Mouse (Mus musculus): Measurements from ENCODE around the gene Terb2. TPM values are rescaled to one million over a fixed set of nuclear protein-coding genes. Genes with fewer than 3 reads are reported as not detected.

The Terb2 gene
- polyA plus RNA-seq, 1 experiment = not detected

DNA sequence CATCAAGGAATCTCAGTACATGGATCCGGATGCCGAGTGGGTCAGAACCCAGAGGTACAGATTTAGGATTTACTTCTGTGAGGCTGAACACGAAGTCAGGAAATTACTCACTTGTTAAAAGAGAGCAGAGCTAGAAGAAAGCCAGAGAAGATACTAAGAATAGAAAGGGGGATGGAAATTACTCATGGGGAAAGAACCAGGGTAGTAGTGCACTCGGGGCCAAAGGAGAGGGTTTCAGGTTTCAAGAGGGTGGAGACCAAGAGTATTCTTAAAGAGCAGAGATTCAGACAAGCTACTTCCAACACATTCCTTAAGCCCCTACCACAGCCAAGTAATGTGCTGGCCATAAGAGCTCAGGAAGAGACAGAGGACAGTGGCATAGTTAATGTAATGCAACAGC is 24.5 kb upstream of the Terb2 start:
- DNase-seq = no peak
- no peaks in the 10 kb centered on the region for H3K36me3 ChIP-seq (ENCODE audit: control insufficient read depth, insufficient read depth, low read length)
- H3K27ac ChIP-seq (ENCODE audit: insufficient read depth, low read depth, low read length) = no peak overlapping the region
- H3K27me3 ChIP-seq (replicated peaks; ENCODE audit: control insufficient read depth, insufficient read depth, low read length) = no peaks in the 10 kb centered on the region
- WGBS = 16% methylated on average over 4 of the region's 4 CpGs
- TF ChIP-seq POLR2A (IDR thresholded peaks at IDR 0.05; ENCODE audit: low read depth, low read length) (no peak), CTCF (conservative IDR thresholded peaks at IDR 0.05; ENCODE audit: insufficient read depth, insufficient read length, low read depth, low read length) (no peak)
- no peak overlapping the region for H3K4me3 ChIP-seq (ENCODE audit: insufficient read depth, low read depth, low read length)
- H3K4me1 ChIP-seq (ENCODE audit: control insufficient read depth, insufficient read depth, low read length) = no peaks in the 10 kb centered on the region

DNA sequence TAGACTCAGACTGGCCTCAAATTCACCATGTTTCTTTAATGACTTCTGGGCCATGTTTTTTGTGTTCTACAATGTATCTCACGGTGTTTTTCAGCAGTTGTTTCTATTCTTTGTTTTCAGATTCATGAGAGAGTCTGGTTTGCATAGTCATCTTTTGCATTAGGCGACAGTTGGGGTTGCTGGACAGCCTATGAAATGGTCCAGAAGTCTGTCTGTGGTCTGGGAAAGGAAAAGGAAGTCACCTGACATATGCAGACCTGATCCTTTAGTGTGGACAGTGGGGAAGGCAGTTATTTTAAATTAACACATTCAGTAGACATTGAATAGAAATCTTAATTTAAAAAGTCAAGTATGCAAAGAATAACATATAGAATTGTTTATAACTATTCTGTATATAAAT is 23.5 kb upstream of the Terb2 start:
- TF ChIP-seq POLR2A (IDR thresholded peaks at IDR 0.05; ENCODE audit: low read depth, low read length) (no peak), CTCF (conservative IDR thresholded peaks at IDR 0.05; ENCODE audit: insufficient read depth, insufficient read length, low read depth, low read length) (no peak)
- DNase-seq = no peak
- Histone ChIP-seq H3K36me3 (ENCODE audit: control insufficient read depth, insufficient read depth, low read length) (no peaks in the 10 kb centered on the region), H3K27ac (ENCODE audit: insufficient read depth, low read depth, low read length) (no peak overlapping the region), H3K4me1 (ENCODE audit: control insufficient read depth, insufficient read depth, low read length) (no peaks in the 10 kb centered on the region), H3K27me3 (replicated peaks; ENCODE audit: control insufficient read depth, insufficient read depth, low read length) (no peaks in the 10 kb centered on the region), H3K4me3 (ENCODE audit: insufficient read depth, low read depth, low read length) (no peak overlapping the region)
- 89% methylated on average over 2 of the region's 2 CpGs for WGBS

DNA sequence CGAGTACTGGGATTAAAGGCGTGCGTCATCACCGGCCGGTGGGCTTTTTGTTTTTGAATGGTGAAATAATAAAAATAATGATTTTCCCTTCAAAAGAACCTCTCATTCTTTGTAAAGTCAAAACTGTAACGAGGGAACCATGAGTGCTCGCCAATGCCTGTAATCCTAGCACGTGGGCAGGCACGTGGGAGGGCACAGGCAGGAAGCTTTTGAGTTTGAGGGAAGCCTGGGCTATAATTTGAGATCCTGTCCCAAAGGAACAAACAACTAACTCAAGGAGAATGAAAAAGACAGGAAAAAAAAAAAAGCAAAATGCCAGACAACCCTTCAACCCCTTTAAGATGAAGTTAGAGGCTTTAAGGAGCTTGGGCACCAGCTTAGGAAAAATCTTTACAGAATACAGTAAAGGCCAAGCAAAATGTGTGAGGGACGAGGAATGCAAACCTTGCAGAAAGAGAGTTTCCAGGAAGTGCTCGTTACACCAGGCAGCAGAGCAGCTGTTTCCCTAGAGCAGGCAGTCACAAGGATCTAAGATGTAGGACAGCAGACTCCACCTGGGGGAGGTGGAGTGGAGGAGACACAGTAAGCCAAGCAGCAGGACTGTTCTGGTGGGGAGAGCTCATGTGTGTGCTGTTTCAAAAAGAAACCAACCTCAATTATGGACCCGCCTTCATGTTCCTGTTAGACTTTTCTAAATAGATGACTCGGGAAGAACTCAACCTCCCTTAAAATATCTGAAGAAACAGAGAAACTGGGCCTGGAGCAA is 22.5 kb upstream of the Terb2 start:
- WGBS = 62% methylated on average over 13 of the region's 13 CpGs
- Histone ChIP-seq H3K27me3 (replicated peaks; ENCODE audit: control insufficient read depth, insufficient read depth, low read length) (no peaks in the 10 kb centered on the region), H3K4me3 (ENCODE audit: insufficient read depth, low read depth, low read length) (no peak overlapping the region), H3K27ac (ENCODE audit: insufficient read depth, low read depth, low read length) (no peak overlapping the region), H3K4me1 (ENCODE audit: control insufficient read depth, insufficient read depth, low read length) (no peaks in the 10 kb centered on the region), H3K36me3 (ENCODE audit: control insufficient read depth, insufficient read depth, low read length) (no peaks in the 10 kb centered on the region)
- DNase-seq = no peak
- TF ChIP-seq POLR2A (IDR thresholded peaks at IDR 0.05; ENCODE audit: low read depth, low read length) (no peak), CTCF (conservative IDR thresholded peaks at IDR 0.05; ENCODE audit: insufficient read depth, insufficient read length, low read depth, low read length) (no peak)

DNA sequence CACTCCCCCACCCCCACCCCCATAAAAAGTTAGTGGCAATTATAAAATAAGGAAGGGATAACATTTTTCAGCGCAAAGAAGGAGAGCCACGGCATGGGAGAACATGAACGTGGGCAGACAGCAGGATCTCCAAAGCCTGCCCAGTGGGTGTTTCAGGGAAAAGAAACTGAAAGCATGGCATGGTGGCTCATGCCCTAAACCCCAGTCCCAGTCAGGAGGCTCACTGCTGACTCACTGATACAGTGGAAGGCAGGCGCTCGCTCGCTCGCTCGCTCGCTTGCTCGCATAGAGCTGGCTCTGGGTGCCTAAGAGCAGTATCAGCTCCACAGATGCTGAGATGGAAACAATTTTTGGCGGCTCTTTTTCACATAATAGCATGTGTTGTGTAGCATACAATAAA is 21.8 kb upstream of the Terb2 start:
- Histone ChIP-seq H3K27me3 (replicated peaks; ENCODE audit: control insufficient read depth, insufficient read depth, low read length) (no peaks in the 10 kb centered on the region), H3K4me1 (ENCODE audit: control insufficient read depth, insufficient read depth, low read length) (no peaks in the 10 kb centered on the region), H3K36me3 (ENCODE audit: control insufficient read depth, insufficient read depth, low read length) (no peaks in the 10 kb centered on the region), H3K4me3 (ENCODE audit: insufficient read depth, low read depth, low read length) (no peak overlapping the region), H3K27ac (ENCODE audit: insufficient read depth, low read depth, low read length) (no peak overlapping the region)
- 84% methylated on average over 11 of the region's 11 CpGs for WGBS
- TF ChIP-seq POLR2A (IDR thresholded peaks at IDR 0.05; ENCODE audit: low read depth, low read length) = no peak
- DNase-seq = no peak

DNA sequence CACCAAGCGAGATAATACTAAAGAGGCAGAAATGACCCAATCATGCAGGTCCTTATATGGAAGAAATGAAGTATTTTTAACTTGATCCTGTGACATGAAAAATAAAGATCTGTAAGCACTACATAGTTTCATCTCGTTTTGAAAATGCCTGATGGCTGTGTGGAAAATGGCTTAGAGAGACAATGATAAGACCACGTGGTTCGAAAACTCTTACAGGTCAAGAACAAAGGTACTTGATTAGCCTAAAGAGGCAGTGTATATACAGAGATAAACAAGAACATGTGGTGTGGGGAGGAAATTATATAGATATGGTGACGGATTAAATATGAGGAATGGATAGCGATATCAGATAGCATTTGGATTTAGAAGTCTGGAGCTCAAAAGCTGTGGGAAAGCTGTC is 14.8 kb upstream of the Terb2 start:
- Histone ChIP-seq H3K27me3 (replicated peaks; ENCODE audit: control insufficient read depth, insufficient read depth, low read length) (no peaks in the 10 kb centered on the region), H3K4me3 (ENCODE audit: insufficient read depth, low read depth, low read length) (no peak overlapping the region), H3K4me1 (ENCODE audit: control insufficient read depth, insufficient read depth, low read length) (no peaks in the 10 kb centered on the region), H3K27ac (ENCODE audit: insufficient read depth, low read depth, low read length) (no peak overlapping the region), H3K36me3 (ENCODE audit: control insufficient read depth, insufficient read depth, low read length) (no peaks in the 10 kb centered on the region)
- TF ChIP-seq POLR2A (IDR thresholded peaks at IDR 0.05; ENCODE audit: low read depth, low read length) (no peak), CTCF (conservative IDR thresholded peaks at IDR 0.05; ENCODE audit: insufficient read depth, insufficient read length, low read depth, low read length) (no peak)
- 85% methylated on average over 6 of the region's 6 CpGs for WGBS
- no peak for DNase-seq

DNA sequence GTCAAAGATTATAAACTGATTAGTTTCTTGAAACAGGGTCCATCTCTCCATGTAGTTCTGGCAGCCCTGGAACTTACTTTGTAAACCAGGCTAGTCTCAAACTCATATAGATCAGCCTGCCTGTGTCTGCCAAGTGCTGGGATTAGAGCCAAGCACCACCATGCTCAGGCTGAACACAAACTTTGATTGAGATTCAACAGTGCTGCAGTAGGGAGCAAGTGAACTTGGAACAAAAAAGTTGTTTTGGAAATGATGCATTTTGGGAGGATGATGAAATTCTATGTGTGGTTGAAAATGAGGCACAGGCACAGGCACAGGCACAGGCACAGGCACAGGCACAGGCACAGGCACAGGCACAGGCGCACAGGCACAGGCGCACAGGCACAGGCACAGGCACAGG is 13.9 kb upstream of the Terb2 start:
- 98% methylated on average over 2 of the region's 2 CpGs for WGBS
- TF ChIP-seq CTCF (conservative IDR thresholded peaks at IDR 0.05; ENCODE audit: insufficient read depth, insufficient read length, low read depth, low read length) (no peak), POLR2A (IDR thresholded peaks at IDR 0.05; ENCODE audit: low read depth, low read length) (no peak)
- H3K4me3 ChIP-seq (ENCODE audit: insufficient read depth, low read depth, low read length) = no peak overlapping the region
- no peaks in the 10 kb centered on the region for H3K36me3 ChIP-seq (ENCODE audit: control insufficient read depth, insufficient read depth, low read length)
- DNase-seq = no peak
- H3K27ac ChIP-seq (ENCODE audit: insufficient read depth, low read depth, low read length) = no peak overlapping the region
- no peaks in the 10 kb centered on the region for H3K4me1 ChIP-seq (ENCODE audit: control insufficient read depth, insufficient read depth, low read length)
- H3K27me3 ChIP-seq (replicated peaks; ENCODE audit: control insufficient read depth, insufficient read depth, low read length) = no peaks in the 10 kb centered on the region

DNA sequence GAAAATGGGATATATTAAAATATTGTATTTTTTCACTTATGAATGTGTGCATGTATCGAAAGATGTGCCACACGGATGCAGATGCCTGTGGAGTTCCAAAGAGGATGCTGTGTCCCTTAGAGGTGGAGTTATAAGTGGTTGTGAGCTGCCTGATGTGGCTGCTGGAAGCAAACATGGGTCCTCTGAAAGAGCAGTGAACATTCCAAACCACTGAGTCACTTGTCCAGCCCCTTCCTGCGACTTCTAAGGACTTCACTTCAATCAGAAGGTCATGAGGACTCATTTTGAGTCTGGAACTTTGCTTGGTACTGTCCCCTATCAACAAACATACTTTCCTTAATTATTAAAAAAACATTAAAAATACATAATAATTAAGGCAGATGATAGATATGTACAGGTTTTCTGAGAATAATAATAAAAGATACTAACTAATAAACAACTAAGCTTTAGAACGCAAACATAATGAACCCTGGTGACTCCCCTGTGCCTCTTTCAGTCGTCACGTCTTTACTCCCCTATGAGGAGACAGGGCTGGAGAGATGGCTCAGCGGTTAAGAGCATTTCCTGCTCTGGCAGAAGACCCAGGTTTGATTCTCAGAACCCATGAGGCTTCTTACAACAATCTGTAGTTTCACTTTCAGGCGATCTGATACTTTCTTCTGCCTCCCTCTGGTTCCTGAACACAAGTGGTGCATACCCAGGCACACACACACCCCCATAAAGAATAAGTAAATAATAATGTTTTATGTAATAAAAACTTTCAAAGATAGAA is 5.8 kb upstream of the Terb2 start:
- H3K4me3 ChIP-seq (ENCODE audit: insufficient read depth, low read depth, low read length) = no peak overlapping the region
- no peak overlapping the region for H3K27ac ChIP-seq (ENCODE audit: insufficient read depth, low read depth, low read length)
- H3K36me3 ChIP-seq (ENCODE audit: control insufficient read depth, insufficient read depth, low read length) = no peaks in the 10 kb centered on the region
- H3K4me1 ChIP-seq (ENCODE audit: control insufficient read depth, insufficient read depth, low read length) = no peaks in the 10 kb centered on the region
- 71% methylated on average over 8 of the region's 8 CpGs for WGBS
- TF ChIP-seq POLR2A (IDR thresholded peaks at IDR 0.05; ENCODE audit: low read depth, low read length) = no peak
- TF ChIP-seq CTCF (conservative IDR thresholded peaks at IDR 0.05; ENCODE audit: insufficient read depth, insufficient read length, low read depth, low read length) = no peak
- DNase-seq = no peak
- no peaks in the 10 kb centered on the region for H3K27me3 ChIP-seq (replicated peaks; ENCODE audit: control insufficient read depth, insufficient read depth, low read length)

All from kidney, adult 2 months (tissue).